Mouse (Mus musculus): ENCODE measurements around the gene Thra.

Gene Thra

DNA sequence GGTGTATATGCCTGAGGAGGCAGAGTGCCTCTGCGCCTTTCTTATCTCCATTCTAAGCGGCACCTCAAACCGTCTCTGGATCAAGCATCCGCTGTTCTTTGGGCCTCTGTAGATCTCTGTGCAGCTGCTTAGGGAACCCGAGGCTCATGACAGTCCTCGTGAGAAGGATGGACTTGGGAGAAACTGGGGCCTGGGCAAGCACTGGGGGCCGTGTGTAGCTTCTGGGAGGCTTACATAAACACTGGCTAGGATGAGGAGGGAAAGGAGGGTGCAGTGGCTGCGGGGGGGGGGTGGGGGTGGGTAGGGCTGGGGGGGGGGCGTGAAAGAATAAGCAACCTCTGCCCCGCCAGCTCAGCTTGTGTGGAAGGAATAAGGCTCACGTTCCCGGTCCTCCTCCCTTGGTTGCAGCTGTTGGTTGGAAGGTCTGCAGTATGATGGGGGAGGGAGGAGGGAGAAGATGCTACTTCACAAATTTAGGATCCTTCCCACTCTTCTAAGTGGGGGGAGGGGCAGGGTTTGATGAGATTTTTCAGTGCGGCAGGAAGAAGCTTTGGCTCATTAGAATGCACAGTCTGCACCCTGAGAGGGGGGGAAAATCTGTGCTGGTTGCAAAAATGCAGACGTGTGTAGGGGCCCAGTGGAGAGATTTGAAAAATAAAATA is 41.5 kb downstream of the Thra start:
- DNase-seq (ENCODE audit: low spot score), result no peak

DNA sequence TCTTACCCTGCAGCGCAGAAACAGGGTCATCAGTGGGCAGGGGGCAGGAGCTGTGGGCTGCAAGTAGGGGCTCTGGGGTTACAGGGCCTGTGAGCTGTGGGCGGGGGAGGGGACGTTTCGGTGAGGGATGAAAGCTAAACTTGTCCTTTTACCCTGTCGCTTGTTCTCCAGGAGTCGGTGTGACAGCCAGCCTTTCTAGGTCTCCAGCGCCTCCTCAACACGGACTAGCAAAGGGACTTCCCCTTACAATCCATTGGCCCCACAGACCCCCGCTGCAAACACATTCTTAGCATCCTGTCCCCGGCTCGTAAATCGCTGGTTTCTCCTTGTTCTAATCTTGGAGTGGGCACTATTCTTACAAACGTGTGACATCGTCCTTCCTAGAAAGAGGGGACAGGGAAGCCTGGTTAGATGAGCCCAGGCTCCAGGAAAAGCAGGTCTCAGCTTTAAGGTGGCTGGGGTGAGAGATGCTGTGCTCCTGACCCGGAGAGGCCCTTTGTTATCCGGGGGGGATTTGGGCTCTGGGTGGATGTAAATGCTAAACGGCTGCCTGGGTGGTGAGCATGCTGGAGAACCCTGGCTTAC is 42.3 kb downstream of the Thra start:
- no peak for DNase-seq (ENCODE audit: low spot score)

DNA sequence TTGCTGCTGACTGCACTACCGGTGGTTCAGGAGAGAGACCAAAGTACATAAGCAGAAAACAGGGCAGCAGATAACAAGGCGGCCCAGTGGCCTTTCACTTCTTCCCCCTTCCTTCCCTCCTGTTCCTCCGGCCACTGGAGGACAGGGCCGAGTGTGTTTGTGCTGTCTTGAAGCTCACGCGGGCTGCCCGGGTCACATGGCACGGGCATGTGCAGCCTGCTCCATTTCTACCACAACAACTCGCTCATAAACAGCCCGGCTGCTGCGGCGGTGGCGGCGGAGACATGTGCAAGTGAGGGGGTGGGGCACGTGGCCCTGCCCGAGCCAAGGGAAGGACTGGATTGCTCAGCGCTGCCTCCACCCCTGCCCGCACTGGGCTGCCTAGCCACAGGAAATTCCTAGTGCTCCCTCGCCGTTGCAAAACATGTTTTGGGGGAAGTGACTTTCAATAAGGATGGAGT is 42.8 kb downstream of the Thra start:
- no peak for DNase-seq (ENCODE audit: low spot score)

DNA sequence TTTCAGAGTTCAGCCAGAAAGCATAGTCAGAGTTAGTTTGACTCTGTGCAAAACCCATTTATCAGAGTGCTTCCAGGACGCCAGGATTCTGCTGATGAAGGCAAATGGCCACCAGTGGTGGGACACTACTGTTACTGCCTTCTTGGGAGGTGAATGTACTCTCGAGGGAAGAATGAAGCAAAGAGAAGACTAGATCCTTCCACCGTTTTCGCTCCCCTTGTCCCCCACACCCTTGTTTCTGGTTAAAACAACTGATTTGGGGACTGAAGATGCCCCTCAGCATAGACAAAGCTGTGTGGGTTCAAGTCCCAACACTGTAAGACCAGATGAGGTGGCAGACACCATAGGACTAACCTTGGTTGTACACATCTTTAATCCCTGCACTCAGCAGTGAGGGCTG is 43.7 kb downstream of the Thra start:
- DNase-seq (ENCODE audit: low spot score), result no peak

DNA sequence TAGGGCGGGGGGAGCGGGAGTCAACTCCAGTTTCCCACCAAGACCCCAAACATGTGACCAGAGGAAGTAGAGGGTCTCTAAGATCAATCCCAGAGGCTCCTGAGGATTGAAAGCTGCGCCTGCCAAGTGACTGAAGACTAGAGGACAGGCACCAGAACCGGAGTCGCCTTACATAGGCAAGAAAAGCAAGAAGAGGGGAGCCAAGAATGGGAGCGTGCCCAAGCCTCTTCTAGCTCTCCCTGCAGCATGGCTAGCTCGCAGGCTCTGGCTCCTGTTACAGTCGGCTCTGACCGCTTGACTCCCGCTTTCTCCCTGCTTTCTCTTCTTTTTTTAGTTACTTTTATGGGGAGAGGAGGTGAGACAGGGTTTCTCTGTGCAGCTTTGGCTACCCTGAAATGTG is 44.8 kb downstream of the Thra start:
- DNase-seq (ENCODE audit: low spot score), result no peak

DNA sequence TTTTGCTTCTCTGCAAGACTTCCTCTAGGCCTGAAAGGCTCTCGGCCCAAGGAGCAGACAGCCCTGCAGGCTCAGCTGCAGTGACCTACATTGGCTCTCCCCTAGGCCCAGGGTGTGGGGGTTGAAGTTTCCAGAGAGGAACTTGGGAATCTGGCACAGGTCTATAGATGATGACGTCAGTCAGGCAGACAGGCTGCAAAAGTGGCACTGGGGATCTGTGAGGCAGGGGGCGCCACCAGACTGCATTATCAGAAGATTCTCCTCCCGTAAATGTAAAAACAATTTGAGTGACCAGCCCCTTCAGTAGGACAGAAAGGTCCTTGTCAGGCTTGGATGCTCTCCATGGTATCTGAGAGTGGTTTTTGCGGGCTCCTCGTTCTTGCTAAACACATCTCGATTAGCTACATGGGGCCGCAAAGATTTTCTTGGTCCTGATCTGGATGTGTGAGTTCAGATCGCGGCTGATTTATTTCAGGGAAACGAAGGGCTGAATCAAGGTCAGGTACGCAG is 45.4 kb downstream of the Thra start:
- DNase-seq (ENCODE audit: low spot score), result no peak

DNA sequence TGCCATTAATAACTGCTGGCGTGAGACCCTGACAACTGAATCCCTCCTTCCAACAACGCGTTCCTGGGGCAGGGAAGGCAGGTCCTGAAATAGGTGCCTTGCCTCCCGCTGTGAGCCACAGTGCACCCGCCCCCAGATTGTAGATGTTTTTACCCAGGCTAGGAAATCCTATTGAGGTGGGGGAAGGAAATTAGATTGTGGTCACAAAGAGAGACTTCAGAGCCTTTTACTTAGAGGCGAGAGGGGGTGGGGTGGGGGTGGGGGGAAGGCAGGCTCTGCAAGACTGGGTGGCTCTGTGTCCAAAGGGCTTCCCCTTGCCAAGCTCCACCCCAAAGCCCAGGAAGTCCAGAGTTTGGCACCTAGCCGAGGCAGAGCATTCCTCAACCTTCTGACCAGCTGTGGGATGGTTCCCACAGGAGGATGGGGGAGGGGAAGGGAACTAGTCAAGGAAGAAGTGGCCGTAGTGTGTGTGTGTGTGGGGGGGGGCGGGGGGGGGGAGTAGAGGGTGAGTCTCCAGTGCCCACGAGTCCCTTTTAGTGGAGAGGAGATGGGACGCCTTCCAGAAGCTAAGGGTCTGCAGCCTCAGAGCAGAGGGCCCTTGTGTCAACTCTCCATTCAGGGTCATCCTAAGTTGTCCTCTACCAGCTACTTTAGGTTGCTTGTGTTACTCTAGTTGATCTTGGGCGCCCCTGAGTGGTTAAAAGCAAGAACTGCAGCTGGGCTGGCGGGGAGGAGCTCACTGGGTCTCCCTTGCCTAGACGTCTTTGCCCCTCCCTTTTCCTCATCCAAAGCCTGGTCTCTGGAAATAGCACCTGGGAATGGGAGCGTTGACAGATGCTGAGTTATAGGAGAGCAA is 46.1 kb downstream of the Thra start:
- DNase-seq (ENCODE audit: low spot score), result peak; percentile 90

DNA sequence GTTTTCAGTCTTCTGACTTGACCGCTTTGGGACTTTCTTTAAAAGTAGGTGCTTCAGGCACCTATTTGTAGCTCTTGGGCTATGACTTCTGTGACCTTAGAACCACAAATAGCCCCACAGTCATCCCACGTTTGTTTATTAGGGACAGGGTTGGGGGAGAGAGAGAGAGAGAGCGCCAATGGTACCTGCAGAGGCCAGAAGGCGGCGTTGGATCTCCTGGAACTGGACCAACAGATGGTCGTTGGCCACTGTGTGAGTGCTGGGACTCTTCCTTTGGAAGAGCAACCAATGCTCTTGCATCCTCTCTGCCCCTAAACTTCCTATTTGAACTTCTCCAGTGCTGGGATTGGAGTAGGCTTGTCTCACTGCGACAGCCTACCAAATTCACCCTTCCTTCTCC is 46.8 kb downstream of the Thra start:
- DNase-seq (ENCODE audit: low spot score), result no peak

DNA sequence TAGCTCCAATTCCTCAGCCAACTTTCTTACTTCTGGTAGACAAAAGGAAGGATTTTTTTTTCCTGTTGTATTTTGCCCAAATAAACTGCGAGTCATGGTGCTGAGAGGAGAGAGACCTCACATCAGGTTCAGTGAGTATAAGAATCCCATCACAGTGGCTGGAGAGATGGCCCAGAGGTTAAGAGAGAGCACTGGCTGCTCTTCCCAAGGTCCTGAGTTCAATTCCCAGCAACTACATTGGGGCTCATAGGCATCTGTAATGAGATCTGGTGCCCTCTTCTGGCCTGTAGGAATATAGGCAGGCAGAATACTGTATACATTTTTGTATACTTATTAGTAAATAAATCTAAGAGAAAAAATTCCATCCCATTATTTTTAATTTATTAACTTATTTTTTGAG is 47.3 kb downstream of the Thra start:
- no peak for DNase-seq (ENCODE audit: low spot score)

DNA sequence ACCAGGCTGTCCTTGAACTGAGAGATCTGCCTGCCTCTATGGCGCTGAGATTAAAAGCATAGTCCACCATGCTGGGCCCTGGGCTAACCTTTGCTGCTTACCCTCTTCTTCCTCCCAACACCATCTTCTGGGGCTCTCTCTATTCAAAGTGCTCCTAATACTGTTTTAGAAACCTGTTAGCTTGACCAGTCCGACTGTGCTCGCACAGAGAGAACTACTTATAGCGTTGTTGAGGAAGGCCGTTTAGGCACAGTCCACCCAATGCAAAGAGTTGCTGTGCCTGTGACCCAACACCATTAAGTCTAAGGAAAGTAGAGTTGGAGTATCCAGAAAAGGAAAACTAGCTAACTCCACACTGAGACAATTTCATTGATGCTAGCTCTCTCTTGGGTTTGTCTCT is 47.7 kb downstream of the Thra start:
- DNase-seq (ENCODE audit: low spot score), result no peak

DNA sequence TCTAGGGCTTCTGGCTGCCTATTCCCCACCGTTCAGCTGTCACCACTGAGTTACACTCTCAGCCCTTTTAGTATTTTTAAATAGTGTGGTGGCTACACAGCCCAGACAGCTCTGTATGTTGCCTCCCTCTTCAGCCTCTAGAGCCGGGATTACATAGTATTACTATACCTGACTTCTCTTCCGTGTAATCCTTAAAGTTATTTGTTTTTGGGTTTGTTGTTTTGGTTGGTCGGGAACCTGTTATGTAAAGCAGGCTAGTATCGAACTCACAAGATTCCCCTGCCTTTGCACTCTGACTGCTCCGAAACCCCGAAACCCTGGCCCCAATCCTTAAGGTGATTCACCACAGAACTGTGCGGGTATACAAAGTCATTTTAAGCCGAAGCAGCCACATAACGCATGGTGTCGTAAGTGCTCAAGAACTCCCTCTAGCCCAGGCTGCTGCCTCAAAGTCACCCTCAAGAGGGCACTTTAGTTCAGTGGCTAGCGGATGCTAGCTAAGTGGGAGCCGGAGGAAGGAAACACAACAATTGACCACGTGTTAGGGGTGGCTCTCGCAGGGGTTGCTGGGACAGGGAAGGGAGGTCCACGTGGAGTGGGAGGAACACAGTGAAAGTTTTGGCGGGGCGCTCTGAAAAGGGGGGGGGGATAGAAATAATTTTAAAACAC is 48.2 kb downstream of the Thra start:
- DNase-seq (ENCODE audit: low spot score), result peak; percentile 83

DNA sequence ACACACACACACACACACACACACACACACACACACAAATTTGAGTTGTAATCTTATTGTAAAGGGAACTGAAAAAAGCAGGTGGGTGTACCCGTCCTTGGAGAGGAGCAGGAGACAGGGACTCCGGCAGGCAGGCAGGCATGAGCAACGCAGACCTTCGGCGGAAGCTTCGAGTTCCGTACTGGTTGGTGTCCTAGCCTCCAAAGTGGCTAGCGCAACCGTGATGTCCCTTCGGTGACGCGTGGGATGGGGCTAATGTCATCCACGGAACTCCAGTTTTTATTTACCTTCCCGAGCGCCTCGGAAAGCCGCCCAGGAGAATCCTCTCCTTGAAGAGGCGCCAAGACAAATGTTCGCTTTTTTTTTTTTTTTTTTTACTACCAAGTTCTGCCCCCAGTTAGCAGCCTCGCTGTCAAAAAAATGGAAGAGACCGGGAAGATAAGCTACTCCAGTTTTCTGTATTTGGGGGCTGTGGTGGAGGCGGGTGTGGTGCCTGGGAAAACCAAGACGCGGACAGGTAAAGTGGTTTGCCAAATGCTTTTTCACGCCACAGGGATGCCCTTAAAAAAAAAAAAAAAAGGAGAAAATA is 48.9 kb downstream of the Thra start:
- no peak for DNase-seq (ENCODE audit: low spot score)

DNA sequence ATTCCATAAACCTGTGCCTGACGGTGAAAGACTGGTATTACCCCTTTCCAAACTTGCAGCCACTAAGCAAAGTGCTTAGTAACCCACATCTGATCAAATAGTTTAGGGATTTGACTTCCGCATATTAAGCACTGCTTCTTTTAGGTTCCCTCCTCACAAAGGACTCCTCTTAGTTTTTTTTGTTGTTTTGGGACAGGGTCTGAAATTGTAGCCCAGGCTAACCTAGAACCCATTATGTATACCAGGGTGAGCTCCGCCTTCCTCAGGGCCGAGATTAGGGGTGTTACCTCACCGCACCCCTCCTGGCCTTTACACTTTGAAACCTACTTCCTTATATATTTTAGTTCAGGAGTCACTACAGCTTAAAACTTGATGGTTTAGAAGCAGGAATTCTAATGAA is 49.4 kb downstream of the Thra start:
- DNase-seq (ENCODE audit: low spot score), result no peak

DNA sequence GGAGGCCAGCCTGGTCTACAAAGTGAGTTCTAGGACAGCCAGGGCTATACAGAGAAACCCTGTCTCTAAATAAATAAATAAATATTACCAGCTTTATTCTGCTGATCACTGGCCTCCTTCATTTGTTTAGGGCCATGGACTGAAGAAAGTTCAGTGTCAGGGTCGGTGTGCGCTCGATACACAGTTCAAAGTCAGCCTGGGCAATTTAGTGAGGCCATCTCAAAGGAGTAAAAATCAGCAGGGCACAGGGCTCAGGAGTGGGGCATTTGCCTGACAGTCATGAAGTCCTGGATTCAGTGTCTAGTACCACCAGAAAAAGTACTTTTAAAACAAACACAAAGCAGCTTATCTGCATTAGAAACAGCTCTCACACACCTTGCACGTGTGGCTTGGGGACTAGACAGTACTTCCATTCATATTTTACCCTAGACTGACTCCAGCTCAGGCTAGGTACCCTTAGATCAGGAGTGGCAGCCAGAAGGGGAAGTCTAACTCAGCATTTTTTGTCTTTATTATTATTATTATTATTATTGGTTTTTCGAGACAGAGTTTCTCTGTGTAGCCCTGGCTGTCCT is 50.3 kb downstream of the Thra start:
- no peak for DNase-seq (ENCODE audit: low spot score)

DNA sequence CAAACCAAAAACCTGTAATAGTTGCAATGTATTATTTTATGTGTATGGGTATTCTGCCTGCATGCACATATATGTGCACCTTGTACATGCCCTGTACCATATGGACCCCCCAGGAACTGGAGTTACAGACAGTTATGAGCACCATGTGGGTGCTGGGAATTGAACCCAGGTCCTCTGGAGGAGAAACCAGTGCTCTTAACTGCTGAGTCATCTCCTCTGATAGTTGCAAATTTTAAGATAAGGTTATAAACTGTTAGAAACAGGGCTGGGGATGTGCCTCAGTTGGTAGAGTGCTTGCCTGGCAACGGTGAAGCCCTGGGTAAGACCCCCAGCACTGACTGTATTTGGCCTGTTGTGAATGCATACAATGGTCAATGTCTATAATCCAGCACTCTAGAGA is 51.0 kb downstream of the Thra start:
- no peak for DNase-seq (ENCODE audit: low spot score)

DNA sequence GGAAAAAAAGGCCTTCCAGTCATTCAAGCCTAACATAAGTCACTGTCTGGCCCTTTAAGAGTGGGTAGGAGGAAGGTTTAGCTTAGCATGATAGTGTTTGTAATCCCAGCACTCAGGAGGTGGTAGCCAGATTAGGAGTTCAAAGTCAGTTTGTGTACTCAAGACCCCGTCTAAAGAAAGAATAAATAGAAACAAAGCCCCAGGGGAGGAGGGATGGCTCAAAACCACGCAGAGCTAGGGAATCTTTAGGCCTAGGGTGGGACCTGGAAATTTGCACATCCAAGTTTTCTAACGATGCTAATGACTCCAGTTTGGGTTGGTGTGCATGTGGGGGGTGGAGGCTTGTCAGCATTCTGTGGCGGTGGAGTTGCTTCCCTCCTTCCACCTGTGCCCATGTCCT is 51.6 kb downstream of the Thra start:
- DNase-seq (ENCODE audit: low spot score), result no peak

DNA sequence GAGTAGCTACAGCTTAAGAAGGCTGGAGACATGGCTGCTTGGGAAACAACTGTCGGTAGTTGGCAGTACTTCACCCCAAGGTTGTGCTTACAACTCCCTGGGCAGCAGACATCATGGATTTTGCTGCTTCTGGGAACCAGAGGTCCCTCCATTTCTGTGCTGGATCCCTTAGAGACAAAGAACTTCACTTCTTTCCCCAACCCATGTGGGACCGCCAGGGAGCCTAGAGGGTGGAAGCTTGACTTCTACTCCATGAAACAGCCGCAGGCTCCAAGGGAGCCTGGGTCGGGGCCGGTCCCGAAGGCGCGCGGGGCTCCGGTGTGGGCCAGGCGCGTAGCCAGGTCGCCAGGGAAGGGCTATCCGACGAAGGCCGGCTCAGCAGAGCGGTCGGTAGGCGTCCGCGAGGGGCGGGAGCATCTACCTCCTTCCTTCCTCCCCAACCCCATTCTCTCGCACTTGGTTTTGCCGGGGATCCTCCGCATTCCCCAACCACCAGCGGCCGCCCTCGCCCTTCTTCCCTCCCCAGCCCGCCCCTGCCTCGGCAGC is 54.1 kb downstream of the Thra start:
- no peak for DNase-seq (ENCODE audit: low spot score)

DNA sequence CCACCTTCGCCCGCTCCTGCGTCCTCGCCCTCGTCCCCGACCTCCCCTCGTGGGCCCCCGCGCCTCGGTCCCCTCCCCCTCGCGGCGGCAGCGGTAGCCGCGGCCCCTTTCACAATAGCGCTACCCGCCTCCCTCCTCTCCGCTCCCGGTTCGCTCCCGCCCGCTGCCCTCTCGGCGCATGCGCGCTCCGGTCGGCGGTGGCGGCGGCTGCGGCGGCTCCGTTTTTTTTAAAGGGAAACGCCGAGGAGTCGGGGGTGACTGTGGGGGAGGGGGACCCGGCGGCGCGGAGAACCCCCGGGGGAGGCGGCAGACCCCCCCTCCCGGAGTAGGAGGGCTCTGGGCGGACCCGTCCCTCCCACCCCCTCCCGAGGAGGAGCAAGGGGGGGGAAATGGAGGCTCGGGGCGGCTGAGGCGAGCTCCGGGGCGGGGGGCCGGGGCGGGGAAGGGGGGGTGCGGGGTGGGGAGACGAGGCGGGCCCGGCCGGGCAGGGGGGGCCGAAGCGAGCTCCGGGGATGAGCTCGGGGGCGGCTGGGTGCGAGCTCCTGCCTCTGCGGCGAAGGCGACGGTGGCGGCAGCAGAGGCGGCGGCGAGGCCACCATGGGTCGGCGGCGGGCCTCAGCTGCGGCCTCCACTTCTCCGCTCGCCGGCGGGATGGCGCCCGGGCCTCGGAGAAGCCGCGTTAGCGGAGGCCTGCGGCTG is 54.7 kb downstream of the Thra start, which contains the start of gene Msl1:
TSS of gene Msl1 (plus strand) at position 502 of the 699 bp plus-strand sequence.
- peak; percentile 77 for DNase-seq (ENCODE audit: low spot score)

DNA sequence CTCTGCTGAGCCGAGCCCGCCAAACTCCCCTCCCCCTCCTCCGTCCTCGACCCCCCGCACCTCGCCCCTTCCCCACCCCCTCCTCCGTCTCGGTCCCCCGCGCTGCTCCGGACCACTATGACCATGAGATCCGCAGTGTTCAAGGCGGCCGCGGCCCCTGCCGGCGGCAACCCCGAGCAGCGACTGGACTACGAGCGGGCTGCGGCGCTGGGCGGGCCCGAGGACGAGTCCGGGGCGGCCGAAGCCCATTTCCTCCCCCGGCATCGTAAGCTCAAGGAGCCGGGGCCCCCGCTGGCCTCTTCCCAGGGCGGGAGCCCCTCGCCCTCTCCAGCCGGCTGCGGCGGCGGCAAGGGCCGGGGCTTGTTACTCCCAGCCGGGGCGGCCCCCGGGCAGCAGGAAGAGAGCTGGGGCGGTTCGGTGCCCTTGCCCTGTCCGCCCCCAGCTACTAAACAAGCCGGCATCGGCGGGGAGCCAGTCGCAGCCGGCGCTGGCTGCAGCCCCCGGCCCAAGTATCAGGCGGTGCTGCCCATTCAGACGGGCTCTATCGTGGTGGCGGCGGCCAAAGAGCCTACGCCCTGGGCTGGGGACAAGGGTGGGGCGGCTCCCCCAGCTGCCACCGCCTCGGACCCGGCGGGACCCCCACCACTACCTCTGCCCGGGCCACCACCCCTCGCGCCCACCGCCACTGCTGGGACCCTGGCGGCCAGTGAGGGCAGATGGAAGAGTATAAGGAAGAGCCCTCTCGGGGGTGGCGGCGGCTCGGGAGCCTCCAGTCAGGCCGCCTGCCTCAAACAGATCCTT is 55.5 kb downstream of the Thra start:
- DNase-seq (ENCODE audit: low spot score), result no peak
